Mouse (Mus musculus) heart, postnatal 0 days (tissue): ENCODE results near the gene Cdca3. TPM values are rescaled to one million over a fixed set of nuclear protein-coding genes. Genes with fewer than 3 reads are reported as not detected.

ENCODE experiments used
- ATAC-seq: fragments of 200-750 bp; cut with Nextera tagmentation; 2 replicates; pipeline ENCODE4 v1.8.0; 2017; ENCODE audit warnings: low read depth, moderate number of reproducible peaks, moderate library complexity; ENCODE audit not compliant: insufficient read depth
- DNase-seq: peaks from one replicate; pipeline ENCODE4 v3.0.0-alpha.2; 2016; ENCODE audit warnings: low spot score
- H3K27ac ChIP-seq: fragments of 300-500 bp; sonication (generic); 2 replicates; pipeline ENCODE4 v1.5.1; 2014; ENCODE audit warnings: low read depth, mild to moderate bottlenecking
- H3K27me3 ChIP-seq: fragments of 300-500 bp; sonication (generic); 2 replicates; pipeline ENCODE4 v1.6.1; 2014; ENCODE audit warnings: low read length, mixed read lengths; ENCODE audit not compliant: control insufficient read depth, insufficient read depth
- H3K36me3 ChIP-seq: fragments of 300-500 bp; sonication (generic); replicated peaks from 2 replicates; pipeline ENCODE4 v1.6.1; 2014; ENCODE audit warnings: low read length, mixed read lengths; ENCODE audit not compliant: control insufficient read depth, insufficient read depth
- H3K4me1 ChIP-seq: fragments of 300-500 bp; sonication (generic); 2 replicates; pipeline ENCODE4 v1.6.1; 2014; ENCODE audit warnings: antibody characterized with exemption; ENCODE audit not compliant: control insufficient read depth, insufficient read depth
- H3K4me2 ChIP-seq: fragments of 300-500 bp; sonication (generic); 2 replicates; pipeline ENCODE4 v1.6.1; 2014; ENCODE audit warnings: low read depth, mild to moderate bottlenecking, low read length, moderate library complexity
- H3K4me3 ChIP-seq: fragments of 300-500 bp; sonication (generic); 2 replicates; pipeline ENCODE4 v1.5.1; 2014; ENCODE audit warnings: low read depth, low read length
- H3K9ac ChIP-seq: fragments of 300-500 bp; sonication (generic); replicated peaks from 2 replicates; pipeline ENCODE4 v1.6.1; 2014; ENCODE audit warnings: low read depth, low read length, mixed read lengths
- H3K9me3 ChIP-seq: fragments of 300-500 bp; sonication (generic); replicated peaks from 2 replicates; pipeline ENCODE4 v1.6.1; 2016; ENCODE audit warnings: low read length; ENCODE audit not compliant: control insufficient read depth
- CTCF ChIP-seq: IDR thresholded peaks from 2 replicates; pipeline ENCODE4 v1.5.1; 2016; ENCODE audit warnings: antibody characterized with exemption, control low read depth, low read depth
- EP300 ChIP-seq: IDR thresholded peaks from 2 replicates; pipeline ENCODE4 v1.6.1; 2016; ENCODE audit warnings: antibody characterized with exemption, low read depth
- WGBS: fragments of 180-500 bp; shearing (Covaris S2); extraction: QIAGEN DNeasy Blood & Tissue Kit; methylation state at CpG from one replicate; pipeline ENCODE4 v1.1.7; 2014; 5-methylcytosine and 5-hydroxymethylcytosine counted together
- polyA plus RNA-seq: library from polyadenylated mRNA; unstranded; fragments of >200 nt; fragmentation: Nextera tagmentation; extraction: Ambion mirVana; gene quantifications from 2 replicates; pipeline ENCODE4 v1.2.1, GENCODE M21; 2015
- total RNA-seq: library from RNA; depleted of rRNA; stranded (reverse); fragments of >200 nt; gene quantifications from 2 replicates; pipeline ENCODE4 v1.2.3, GENCODE M21; 2014; ENCODE audit warnings: low replicate concordance; rRNA removed

Gene Cdca3
- total RNA-seq: 95.9 and 127 TPM in 2 replicates
- 51.6 and 52.9 TPM in 2 replicates for polyA plus RNA-seq

DNA sequence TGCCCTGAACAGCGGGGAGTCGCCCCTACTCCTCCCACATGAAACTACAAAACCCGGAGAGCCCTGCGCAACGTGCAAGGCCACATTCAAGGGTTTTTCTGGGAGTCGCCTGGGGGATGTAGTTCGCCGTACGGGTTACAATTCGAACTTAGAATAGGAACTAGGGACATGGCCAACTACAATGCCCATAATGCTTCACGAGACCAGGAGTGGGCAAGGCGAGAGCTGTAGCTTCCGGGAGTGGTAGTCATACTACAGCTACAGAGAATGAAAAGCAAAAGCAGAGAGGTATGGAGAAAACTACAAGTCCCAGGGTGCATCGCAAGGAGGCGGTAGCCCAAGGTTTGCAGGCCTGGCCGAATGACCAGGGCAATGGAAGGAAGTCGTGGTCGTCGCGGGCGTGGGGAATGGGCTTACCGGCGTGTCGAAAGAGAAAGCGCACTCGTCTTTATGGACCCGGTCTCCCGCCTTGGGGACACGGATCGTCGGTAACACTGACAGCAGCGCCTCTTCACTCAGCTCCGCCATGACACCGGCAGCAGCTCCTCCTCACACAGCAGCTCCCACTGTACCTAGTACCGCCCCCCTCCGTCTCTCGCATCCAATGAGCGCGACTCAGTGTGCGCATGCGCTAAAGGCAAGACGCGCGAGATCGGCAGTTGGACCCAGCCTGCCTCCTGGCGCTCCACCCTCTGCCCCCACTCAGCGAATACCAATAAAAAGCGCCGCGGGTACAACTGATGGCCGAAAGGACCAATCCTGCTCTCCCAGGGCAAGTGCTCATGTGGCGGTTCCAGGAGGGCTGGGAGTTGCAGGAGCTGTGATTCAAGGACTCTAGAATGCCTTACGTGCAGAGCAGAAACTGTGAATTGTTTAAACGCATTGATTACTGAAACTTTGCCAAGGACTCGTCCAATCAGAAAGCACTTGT, at the start of gene Cdca3, which contains the start of gene Usp5:
TSS of gene Cdca3 (plus strand) at position 680 of the 931 bp plus-strand sequence.
TSS of gene Usp5 (minus strand) at position 617 of the 931 bp plus-strand sequence.
- WGBS: under 1% methylated on average over 55 of the region's 55 CpGs
- peak; percentile 92 for ATAC-seq

DNA sequence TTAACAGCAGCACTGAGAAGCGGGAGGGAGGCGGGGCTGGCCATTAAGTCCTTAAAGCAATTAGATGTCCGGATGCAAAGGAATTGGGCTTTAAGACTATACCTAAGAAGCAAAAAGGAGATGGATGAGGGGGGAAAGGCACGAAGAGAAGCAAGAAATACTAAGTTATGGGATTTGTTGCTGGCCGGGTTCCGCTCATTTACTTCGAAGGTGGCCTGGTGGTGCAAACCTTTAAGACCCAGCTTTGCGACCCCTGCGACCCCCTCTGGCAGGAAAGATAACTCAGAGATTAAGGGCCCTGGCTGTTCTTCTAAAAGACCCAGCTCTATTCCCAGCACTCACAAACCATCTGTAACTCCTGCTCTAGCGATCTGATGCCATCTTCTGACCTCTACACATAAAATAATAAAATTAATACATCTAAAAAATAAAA, 49.3 kb upstream of the Cdca3 start:
- Histone ChIP-seq H3K27ac (no peak overlapping the region), H3K27me3 (0 out of 2 replicates have a peak, but pooled peaks cover 6% of the 10 kb centered on the region), H3K4me1 (peaks cover 6% of the 10 kb centered on the region; the same call in 1 of the 2 replicates), H3K9me3 (no peaks in the 10 kb centered on the region), H3K9ac (no peak overlapping the region), H3K4me2 (peak overlapping the region; percentile 65), H3K4me3 (peak overlapping the region; percentile 33), H3K36me3 (no peaks in the 10 kb centered on the region)
- 8% methylated on average over 10 of the region's 10 CpGs for WGBS
- DNase-seq (no peak), ATAC-seq (no peak; the same call in 1 of the 2 replicates)
- TF ChIP-seq CTCF: no peak
- TF ChIP-seq EP300: no peak

More for the DNA sequence above, at the start of gene Cdca3, which contains the start of gene Usp5:
- H3K4me2 ChIP-seq: peak within 1 kb of the TSS; percentile 92
- H3K27ac ChIP-seq: peak within 1 kb of the TSS; percentile 96
- H3K4me3 ChIP-seq: peak within 1 kb of the TSS; percentile 72
- H3K27me3 ChIP-seq: no peaks in the 10 kb centered on the region
- peaks cover 18% of the 10 kb centered on the region for H3K4me1 ChIP-seq
- 0 out of 2 replicates have a peak, but pooled peaks have one; percentile 17 for TF ChIP-seq EP300
- peak; percentile 1; the same call in 1 of the 2 replicates for TF ChIP-seq CTCF
- peak; percentile 100 for DNase-seq
- peaks cover 45% of the 10 kb centered on the region for H3K36me3 ChIP-seq
- H3K9me3 ChIP-seq: no peaks in the 10 kb centered on the region
- H3K9ac ChIP-seq: peak within 1 kb of the TSS; percentile 73

DNA sequence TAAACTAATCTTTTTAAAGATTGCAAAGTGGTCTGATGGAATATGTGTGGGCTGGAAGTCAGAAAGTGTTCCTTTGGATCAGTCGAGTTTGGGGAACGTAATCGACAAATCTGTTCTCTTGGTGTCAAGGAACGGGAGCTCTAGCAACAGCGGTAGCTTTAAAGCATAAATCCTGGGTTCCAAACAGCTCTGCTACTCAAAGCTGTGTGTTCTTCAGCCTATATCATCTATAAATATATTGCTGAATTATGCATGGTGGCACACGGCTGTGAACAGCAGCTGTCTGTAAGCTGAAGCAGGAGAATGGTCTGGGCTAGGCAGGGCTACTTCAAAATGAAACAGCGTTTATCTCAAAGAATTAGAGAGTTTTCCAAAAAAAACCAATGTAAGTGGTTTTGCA, 48.4 kb upstream of the Cdca3 start:
- Histone ChIP-seq H3K36me3 (no peaks in the 10 kb centered on the region), H3K9me3 (no peaks in the 10 kb centered on the region), H3K27ac (no peak overlapping the region), H3K4me1 (peaks cover 6% of the 10 kb centered on the region; the same call in 1 of the 2 replicates), H3K4me2 (no peak overlapping the region), H3K4me3 (no peak overlapping the region), H3K9ac (no peak overlapping the region), H3K27me3 (0 out of 2 replicates have a peak, but pooled peaks cover 6% of the 10 kb centered on the region)
- ATAC-seq: no peak
- 84% methylated on average over 7 of the region's 7 CpGs for WGBS
- TF ChIP-seq EP300 (no peak), CTCF (no peak)
- no peak for DNase-seq

DNA sequence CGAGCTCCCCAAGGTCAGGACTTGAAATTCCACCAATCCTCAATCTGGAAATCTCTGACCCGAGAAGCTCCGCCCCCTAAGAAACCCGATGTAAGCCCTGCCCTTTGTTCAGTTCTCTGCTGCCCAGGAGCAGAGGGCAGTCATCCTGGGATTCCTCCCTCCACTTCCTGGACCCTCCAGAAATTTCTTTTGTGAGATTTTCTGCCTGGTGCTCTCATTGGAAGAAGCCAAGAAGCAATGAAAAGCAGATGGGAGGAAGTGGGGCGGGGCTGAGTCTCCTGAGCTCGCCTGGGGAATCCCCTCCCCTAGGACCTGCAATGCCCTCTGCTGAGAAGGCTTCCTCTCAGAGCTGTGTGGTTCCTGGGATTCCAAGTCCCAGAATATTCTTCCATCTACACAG, 46.9 kb upstream of the Cdca3 start:
- no peaks in the 10 kb centered on the region for H3K9me3 ChIP-seq
- peaks cover 6% of the 10 kb centered on the region; the same call in 1 of the 2 replicates for H3K4me1 ChIP-seq
- H3K27ac ChIP-seq: no peak overlapping the region
- H3K36me3 ChIP-seq: no peaks in the 10 kb centered on the region
- peak overlapping the region; percentile 39; the same call in 1 of the 2 replicates for H3K4me2 ChIP-seq
- WGBS: 24% methylated on average over 6 of the region's 6 CpGs
- no peak overlapping the region for H3K9ac ChIP-seq
- 0 out of 2 replicates have a peak, but pooled peaks cover 6% of the 10 kb centered on the region for H3K27me3 ChIP-seq
- H3K4me3 ChIP-seq: peak overlapping the region; percentile 22; the same call in 1 of the 2 replicates
- peak; percentile 32 for ATAC-seq
- TF ChIP-seq EP300: no peak
- TF ChIP-seq CTCF: no peak
- no peak for DNase-seq

DNA sequence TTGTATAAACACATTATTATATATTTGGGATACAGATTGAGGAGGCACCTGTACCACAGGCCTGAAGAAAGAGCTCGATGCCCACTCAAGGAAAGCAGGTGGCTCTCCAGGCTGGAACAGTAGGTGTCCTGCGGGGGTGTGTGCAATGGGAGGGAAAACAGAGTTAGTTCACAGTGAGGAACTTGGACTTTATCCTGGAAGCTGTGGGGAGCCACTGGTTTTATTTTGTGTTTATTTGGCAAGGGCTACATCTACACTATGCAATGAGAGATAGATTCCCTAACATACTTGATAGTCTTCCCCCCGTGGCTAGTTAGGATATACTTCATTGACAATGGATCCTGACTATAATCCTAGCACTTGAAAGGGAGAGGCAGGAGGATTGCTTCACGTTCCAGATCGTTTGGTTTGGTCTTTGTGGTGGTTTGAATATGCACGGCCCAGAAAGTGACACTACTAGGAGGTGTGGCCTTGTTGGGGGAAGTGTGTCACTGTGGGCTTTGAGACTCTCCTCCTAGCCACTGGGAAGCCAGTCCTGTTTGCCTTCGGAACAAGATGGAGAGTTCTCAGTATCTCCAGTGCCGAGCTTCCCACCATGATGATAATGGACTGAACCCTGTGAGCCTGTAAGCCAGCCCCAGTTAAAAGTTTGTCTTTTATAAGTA, 42.5 kb upstream of the Cdca3 start:
- Histone ChIP-seq H3K4me1 (peaks cover 6% of the 10 kb centered on the region; the same call in 1 of the 2 replicates), H3K27me3 (no peaks in the 10 kb centered on the region), H3K4me3 (no peak overlapping the region), H3K27ac (no peak overlapping the region), H3K9ac (no peak overlapping the region), H3K9me3 (no peaks in the 10 kb centered on the region), H3K4me2 (no peak overlapping the region), H3K36me3 (no peaks in the 10 kb centered on the region)
- WGBS: 49% methylated on average over 8 of the region's 8 CpGs
- no peak for ATAC-seq
- no peak for DNase-seq
- TF ChIP-seq EP300 (no peak), CTCF (no peak)
